Mouse (Mus musculus): Measurements from ENCODE around the gene Lrrtm1.

Lrrtm1 gene

GRCm38 (mm10) chr6:77306796-77307195, 64.3 kb downstream of the Lrrtm1 start:
- DNase-seq (ENCODE audit: extremely low read depth, low read depth): no peak
